Mouse (Mus musculus): ENCODE results near the gene Gm42517. TPM values are rescaled to one million over a fixed set of nuclear protein-coding genes. Genes with fewer than 3 reads are reported as not detected.

The Gm42517 gene
- polyA plus RNA-seq, 1 experiment from 2014 or later, result 0.21 TPM

Other genes starting within 250 kb of the Gm42517 start
- gene Tmed5, start 235.3 kb downstream of the Gm42517 start, polyA plus RNA-seq (2015; fragmentation: Nextera tagmentation; extraction: Ambion mirVana), result 40.3 and 42.0 TPM in 2 replicates
- 7.2 and 13.5 TPM in 2 replicates for gene Ccdc18, start 235.0 kb downstream of the Gm42517 start, polyA plus RNA-seq (2015; fragmentation: Nextera tagmentation; extraction: Ambion mirVana)
- 43.9 and 46.5 TPM in 2 replicates for gene Dr1, start 99.0 kb downstream of the Gm42517 start, polyA plus RNA-seq (2015; fragmentation: Nextera tagmentation; extraction: Ambion mirVana)
- gene Pigg, start 55.3 kb downstream of the Gm42517 start, polyA plus RNA-seq (2015; fragmentation: Nextera tagmentation; extraction: Ambion mirVana), result 7.3 and 7.5 TPM in 2 replicates
- 0.39 and 0.49 TPM in 2 replicates for gene Pde6b, start 20.5 kb upstream of the Gm42517 start, polyA plus RNA-seq (2015; fragmentation: Nextera tagmentation; extraction: Ambion mirVana)
- gene Atp5k, start 66.5 kb upstream of the Gm42517 start, polyA plus RNA-seq (2015; fragmentation: Nextera tagmentation; extraction: Ambion mirVana), result 354 and 360 TPM in 2 replicates
- 0.37 and 0.40 TPM in 2 replicates for gene Mfsd7a, start 81.0 kb upstream of the Gm42517 start, polyA plus RNA-seq (2015; fragmentation: Nextera tagmentation; extraction: Ambion mirVana)
- 18.0 and 21.9 TPM in 2 replicates for gene Pcgf3, start 93.3 kb upstream of the Gm42517 start, polyA plus RNA-seq (2015; fragmentation: Nextera tagmentation; extraction: Ambion mirVana)
- gene Cplx1, start 182.1 kb upstream of the Gm42517 start, polyA plus RNA-seq (2015; fragmentation: Nextera tagmentation; extraction: Ambion mirVana), result 0.44 and 1.1 TPM in 2 replicates

Measured in kidney, embryonic 16.5 days (tissue).